9 mouse cellular contexts compared by ENCODE assay signal in genomic region chr1:132121236-132121635, GRCm38 (mm10). TPM values are rescaled to one million over a fixed set of nuclear protein-coding genes. Genes with fewer than 3 reads are reported as not detected.
DNase-seq lines count a peak whose midpoint lies in the region; ATAC-seq and TF ChIP-seq lines count a peak whose summit lies in the region.
"Had no signal": no experiment of that assay in that cellular context is flagged by ENCODE, and none has a peak within 500 bp of the region (broad histone marks: within the 10 kb centered on the region; RNA-seq: fewer than 3 reads in every experiment).

No protein-coding gene starts in this region.

- no peaks in the 10 kb centered on the region for H3K9me3 ChIP-seq in heart, embryonic 11.5 days (replicated peaks; ENCODE audit: control insufficient read depth, low read length)
- H3K9me3 ChIP-seq in limb, embryonic 11.5 days (ENCODE audit: control insufficient read depth, low read length): no peaks in the 10 kb centered on the region
- H3K9me3 ChIP-seq: stomach, embryonic 15.5 days had no signal

- no peak overlapping the region for H3K27ac ChIP-seq in heart, embryonic 11.5 days (ENCODE audit: low read depth, low read length)
- no peak overlapping the region for H3K27ac ChIP-seq in kidney, adult 2 months (ENCODE audit: insufficient read depth, low read depth, low read length)
- no peak overlapping the region for H3K27ac ChIP-seq in limb, embryonic 11.5 days (replicated peaks; ENCODE audit: low read depth, low read length)
- H3K27ac ChIP-seq: stomach, embryonic 15.5 days had no signal

- no peak for ATAC-seq in heart, embryonic 11.5 days (replicated peaks; ENCODE audit: insufficient number of reproducible peaks, low FRiP score, low TSS enrichment)
- 0 out of 2 replicates have a peak, but pooled peaks have one; percentile 21 for ATAC-seq in limb, embryonic 11.5 days (ENCODE audit: insufficient number of reproducible peaks, low FRiP score, low TSS enrichment, low read depth)

- no peak overlapping the region for H3K9ac ChIP-seq in heart, embryonic 11.5 days (ENCODE audit: low read depth, low read length)
- no peak overlapping the region for H3K9ac ChIP-seq in limb, embryonic 11.5 days (ENCODE audit: low read length)
- H3K9ac ChIP-seq: stomach, embryonic 15.5 days had no signal

- no peaks in the 10 kb centered on the region for H3K36me3 ChIP-seq in heart, embryonic 11.5 days (ENCODE audit: control insufficient read depth, insufficient read depth, low read length)
- no peaks in the 10 kb centered on the region for H3K36me3 ChIP-seq in kidney, adult 2 months (ENCODE audit: control insufficient read depth, insufficient read depth, low read length)
- H3K36me3 ChIP-seq in limb, embryonic 11.5 days (ENCODE audit: control insufficient read depth, insufficient read depth, low read length): no peaks in the 10 kb centered on the region
- H3K36me3 ChIP-seq: stomach, embryonic 15.5 days had no signal

- H3K27me3 ChIP-seq in heart, embryonic 11.5 days (ENCODE audit: control insufficient read depth, insufficient read depth, low read length): no peaks in the 10 kb centered on the region; the same call in 1 of the 2 replicates
- no peaks in the 10 kb centered on the region for H3K27me3 ChIP-seq in kidney, adult 2 months (replicated peaks; ENCODE audit: control insufficient read depth, insufficient read depth, low read length)
- no peaks in the 10 kb centered on the region for H3K27me3 ChIP-seq in limb, embryonic 11.5 days (ENCODE audit: control insufficient read depth, insufficient read depth, low read length)
- H3K27me3 ChIP-seq: stomach, embryonic 15.5 days had no signal

- TF ChIP-seq POLR2A in kidney, adult 2 months (IDR thresholded peaks at IDR 0.05; ENCODE audit: low read depth, low read length): no peak

- DNase-seq in heart, adult 11 months: peak; percentile 96
- DNase-seq in cerebellum, postnatal 25 days: peak; percentile 91 to 92
- peak; percentile 75 to 76 for DNase-seq in gastrocnemius, adult 8-10 months (ENCODE audit: low spot score in 2 of 2)
- DNase-seq in kidney, adult 2 months: peak; percentile 87
- peak; percentile 92 for DNase-seq in limb, embryonic 11.5 days (ENCODE audit: low spot score)
- DNase-seq in naive thymus-derived CD4-positive, alpha-beta T cell, adult 2 months (ENCODE audit: low read depth): peak; percentile 79
- peak; percentile 75 to 91 for DNase-seq in spleen, postnatal 4 days (ENCODE audit: low spot score in 2 of 2)

- TF ChIP-seq CTCF in kidney, adult 2 months (conservative IDR thresholded peaks at IDR 0.05; ENCODE audit: insufficient read depth, insufficient read length, low read depth, low read length): peak; percentile 74

- H3K4me2 ChIP-seq in heart, embryonic 11.5 days: no peak overlapping the region
- H3K4me2 ChIP-seq in limb, embryonic 11.5 days (ENCODE audit: low read depth, severe bottlenecking): no peak overlapping the region
- H3K4me2 ChIP-seq: stomach, embryonic 15.5 days had no signal

- WGBS in heart, embryonic 11.5 days (ENCODE audit: insufficient replicate concordance): 22% methylated on average over 6 of the region's 6 CpGs
- WGBS in kidney, adult 2 months: 22% methylated on average over 6 of the region's 6 CpGs
- 31% methylated on average over 6 of the region's 6 CpGs for WGBS in limb, embryonic 11.5 days

- no peak overlapping the region for H3K4me3 ChIP-seq in heart, embryonic 11.5 days (ENCODE audit: low read depth, low read length)
- no peak overlapping the region for H3K4me3 ChIP-seq in kidney, adult 2 months (ENCODE audit: insufficient read depth, low read depth, low read length)
- H3K4me3 ChIP-seq in limb, embryonic 11.5 days (ENCODE audit: low read depth, low read length): no peak overlapping the region
- H3K4me3 ChIP-seq: stomach, embryonic 15.5 days had no signal

- peaks cover 5% of the 10 kb centered on the region for H3K4me1 ChIP-seq in heart, embryonic 11.5 days (ENCODE audit: control insufficient read depth, insufficient read depth, low read length)
- peaks cover 8% of the 10 kb centered on the region for H3K4me1 ChIP-seq in kidney, adult 2 months (ENCODE audit: control insufficient read depth, insufficient read depth, low read length)
- H3K4me1 ChIP-seq in limb, embryonic 11.5 days (ENCODE audit: control insufficient read depth, insufficient read depth, low read length): peaks cover 3% of the 10 kb centered on the region; the same call in 1 of the 2 replicates

RNA-seq across cellular contexts. Expression of gene Cdk18, which starts 18.2 kb away (rescaled TPM):
- polyA plus RNA-seq in heart, embryonic 11.5 days (2014; fragmentation: Nextera tagmentation; extraction: Ambion mirVana): 4.2 and 4.4 TPM in 2 replicates
- total RNA-seq in gastrocnemius, adult 8-10 months (2022): 1 to 10 TPM; 4.2 to 6.7 (median 4.2) TPM
- 69.3 and 73.8 TPM in 2 replicates for polyA plus RNA-seq in kidney, adult 2 months (2012; rRNA removed)
- 3.7 and 3.9 TPM in 2 replicates for polyA plus RNA-seq in limb, embryonic 11.5 days (2014; fragmentation: Nextera tagmentation; extraction: Ambion mirVana)

RNA-seq across cellular contexts. Expression of gene Mfsd4a, which starts 53.4 kb away (rescaled TPM):
- polyA plus RNA-seq in heart, embryonic 11.5 days (2014; fragmentation: Nextera tagmentation; extraction: Ambion mirVana): 8.1 and 11.1 TPM in 2 replicates
- total RNA-seq in gastrocnemius, adult 8-10 months (2022): 10 to 100 TPM; 11.6 to 17.4 (median 14.7) TPM
- 64.1 and 84.5 TPM in 2 replicates for polyA plus RNA-seq in kidney, adult 2 months (2012; rRNA removed)
- polyA plus RNA-seq in limb, embryonic 11.5 days (2014; fragmentation: Nextera tagmentation; extraction: Ambion mirVana): 8.6 and 10.6 TPM in 2 replicates

Comparison
In these comparisons a context has a peak if more than half of its experiments do, and no peak if none do; other contexts are left out.
1. RNA of gene Cdk18, which starts 18.2 kb away (polyA plus RNA-seq): 69.3 to 73.8 TPM in kidney, adult 2 months; 4.2 to 4.4 TPM in heart, embryonic 11.5 days and 3.7 to 3.9 TPM in limb, embryonic 11.5 days; every median in the first group is over 10 times any median in the second.
2. Peak in every context shown above with its lines, with median percentiles within 50 percentile points of each other: DNase-seq.